Mouse (Mus musculus): ENCODE measurements around the gene Tmem50b. TPM values are rescaled to one million over a fixed set of nuclear protein-coding genes. Genes with fewer than 3 reads are reported as not detected.

The Tmem50b gene
- polyA plus RNA-seq, 1 experiment from 2014 or later, result 55.7 TPM

DNA sequence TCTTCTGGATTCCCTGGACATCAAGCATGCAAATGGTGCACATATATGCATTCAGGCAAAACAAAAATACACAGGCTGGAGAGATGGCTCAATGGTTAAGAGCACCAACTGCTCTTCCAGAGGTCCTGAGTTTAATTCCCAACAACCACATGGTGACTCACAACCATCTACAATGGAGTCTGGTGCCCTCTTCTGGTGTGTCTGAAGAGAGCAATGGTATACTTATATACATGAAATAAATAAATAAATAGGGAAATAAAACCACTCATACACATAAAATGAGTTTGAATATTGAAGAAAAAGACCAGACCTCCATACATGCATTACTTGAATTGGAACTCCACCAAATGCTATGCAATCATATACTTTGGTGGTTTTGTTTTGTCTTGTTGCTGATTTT, 1.6 kb upstream of the Tmem50b start:
- Histone ChIP-seq H3K27ac (ENCODE audit: low read depth, low read length) (no peak overlapping the region), H3K27me3 (ENCODE audit: control insufficient read depth, insufficient read depth, low read length) (peaks cover 7% of the 10 kb centered on the region), H3K36me3 (ENCODE audit: control insufficient read depth, insufficient read depth, low read length) (no peaks in the 10 kb centered on the region), H3K9ac (ENCODE audit: low read length) (no peak overlapping the region), H3K4me1 (ENCODE audit: control insufficient read depth, insufficient read depth, low read length) (peaks cover 6% of the 10 kb centered on the region), H3K4me2 (no peak overlapping the region), H3K4me3 (ENCODE audit: low read depth, low read length) (no peak overlapping the region), H3K9me3 (ENCODE audit: control insufficient read depth, low read length) (no peaks in the 10 kb centered on the region)
- DNase-seq (ENCODE audit: low spot score, missing footprints) (no peak), ATAC-seq (ENCODE audit: low FRiP score) (no peak)

GRCm38 (mm10) chr16:91596779-91597671, 575 bp downstream of the Tmem50b start:
- Histone ChIP-seq H3K27ac (ENCODE audit: low read depth, low read length) (peak overlapping the region; percentile 35; the same call in 1 of the 2 replicates), H3K4me1 (ENCODE audit: control insufficient read depth, insufficient read depth, low read length) (peaks cover 6% of the 10 kb centered on the region), H3K36me3 (ENCODE audit: control insufficient read depth, insufficient read depth, low read length) (no peaks in the 10 kb centered on the region), H3K4me3 (ENCODE audit: low read depth, low read length) (peak overlapping the region; percentile 80), H3K4me2 (peak overlapping the region; percentile 85), H3K27me3 (ENCODE audit: control insufficient read depth, insufficient read depth, low read length) (peaks cover 7% of the 10 kb centered on the region), H3K9ac (ENCODE audit: low read length) (peak overlapping the region; percentile 71), H3K9me3 (ENCODE audit: control insufficient read depth, low read length) (no peaks in the 10 kb centered on the region)
- under 1% methylated on average over 75 of the region's 75 CpGs for WGBS
- DNase-seq (ENCODE audit: low spot score, missing footprints) (peak; percentile 97), ATAC-seq (ENCODE audit: low FRiP score) (peak; percentile 78)

DNA sequence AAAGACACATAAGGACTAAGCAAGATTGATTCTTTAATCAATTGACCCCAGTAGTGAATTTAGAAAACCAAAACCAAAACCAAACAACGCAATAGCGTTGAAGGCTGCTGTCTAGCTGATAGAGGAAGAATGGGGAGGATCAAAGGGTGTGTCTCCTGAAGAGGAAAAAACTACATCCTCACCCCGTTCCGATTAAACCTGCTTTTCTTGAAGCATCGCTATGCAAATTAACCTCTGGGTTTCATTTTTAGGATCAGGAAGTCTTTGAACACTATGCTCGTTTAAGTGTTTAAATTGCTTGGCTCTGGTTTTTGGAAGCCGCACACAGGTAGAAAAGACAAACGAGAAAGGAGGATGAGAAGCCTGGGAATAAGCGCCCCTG, 1.2 kb downstream of the Tmem50b start:
- DNase-seq (ENCODE audit: low spot score, missing footprints) (no peak), ATAC-seq (ENCODE audit: low FRiP score) (no peak)
- no peaks in the 10 kb centered on the region for H3K9me3 ChIP-seq (ENCODE audit: control insufficient read depth, low read length)
- H3K36me3 ChIP-seq (ENCODE audit: control insufficient read depth, insufficient read depth, low read length), result no peaks in the 10 kb centered on the region
- H3K27me3 ChIP-seq (ENCODE audit: control insufficient read depth, insufficient read depth, low read length), result peaks cover 7% of the 10 kb centered on the region
- peak overlapping the region; percentile 71 for H3K9ac ChIP-seq (ENCODE audit: low read length)
- no peak overlapping the region for H3K27ac ChIP-seq (ENCODE audit: low read depth, low read length)
- peak overlapping the region; percentile 85 for H3K4me2 ChIP-seq
- peak overlapping the region; percentile 80 for H3K4me3 ChIP-seq (ENCODE audit: low read depth, low read length)
- WGBS, result 22% methylated on average over 9 of the region's 9 CpGs
- H3K4me1 ChIP-seq (ENCODE audit: control insufficient read depth, insufficient read depth, low read length), result peaks cover 6% of the 10 kb centered on the region

- H3K9ac ChIP-seq (ENCODE audit: low read length), result no peak overlapping the region
- DNase-seq (ENCODE audit: low spot score, missing footprints) (no peak), ATAC-seq (ENCODE audit: low FRiP score) (no peak)
- peaks cover 7% of the 10 kb centered on the region for H3K27me3 ChIP-seq (ENCODE audit: control insufficient read depth, insufficient read depth, low read length)
- no peak overlapping the region for H3K27ac ChIP-seq (ENCODE audit: low read depth, low read length)
- no peak overlapping the region for H3K4me2 ChIP-seq
- no peak overlapping the region for H3K4me3 ChIP-seq (ENCODE audit: low read depth, low read length)
- no peaks in the 10 kb centered on the region for H3K9me3 ChIP-seq (ENCODE audit: control insufficient read depth, low read length)
- no peaks in the 10 kb centered on the region for H3K36me3 ChIP-seq (ENCODE audit: control insufficient read depth, insufficient read depth, low read length)
- 92% methylated on average over 6 of the region's 6 CpGs for WGBS
- peaks cover 6% of the 10 kb centered on the region for H3K4me1 ChIP-seq (ENCODE audit: control insufficient read depth, insufficient read depth, low read length)
Observed at GRCm38 (mm10) chr16:91595076-91595475, 2.5 kb downstream of the Tmem50b start.

DNA sequence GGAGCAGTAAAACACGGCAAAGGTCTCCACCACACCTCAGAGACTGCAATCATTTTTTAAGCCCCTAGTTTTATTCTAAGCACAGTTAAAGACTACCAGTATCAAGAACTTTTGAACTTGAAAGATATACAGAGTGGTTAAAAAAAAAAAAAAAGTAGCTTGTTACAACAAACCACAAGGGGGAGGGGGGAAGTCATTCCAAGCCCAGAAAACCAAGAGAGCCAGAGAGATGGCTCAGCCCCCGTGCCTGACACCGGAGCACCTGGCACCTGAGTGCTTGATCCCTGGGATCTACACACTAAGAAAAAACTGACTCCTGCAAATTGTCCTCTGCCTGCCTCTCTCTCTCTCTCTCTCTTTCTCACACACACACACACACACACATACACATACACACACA, 4.3 kb downstream of the Tmem50b start:
- DNase-seq (ENCODE audit: low spot score, missing footprints), result no peak
- H3K4me1 ChIP-seq (ENCODE audit: control insufficient read depth, insufficient read depth, low read length), result peaks cover 6% of the 10 kb centered on the region
- H3K36me3 ChIP-seq (ENCODE audit: control insufficient read depth, insufficient read depth, low read length), result no peaks in the 10 kb centered on the region
- H3K4me3 ChIP-seq (ENCODE audit: low read depth, low read length), result no peak overlapping the region
- H3K27me3 ChIP-seq (ENCODE audit: control insufficient read depth, insufficient read depth, low read length), result peaks cover under 1% of the 10 kb centered on the region; the same call in 1 of the 2 replicates
- H3K4me2 ChIP-seq, result no peak overlapping the region
- H3K27ac ChIP-seq (ENCODE audit: low read depth, low read length), result no peak overlapping the region
- H3K9ac ChIP-seq (ENCODE audit: low read length), result no peak overlapping the region
- H3K9me3 ChIP-seq (ENCODE audit: control insufficient read depth, low read length), result no peaks in the 10 kb centered on the region
- WGBS, result 84% methylated on average over 3 of the region's 3 CpGs
- no peak for ATAC-seq (ENCODE audit: low FRiP score)

- DNase-seq (ENCODE audit: low spot score, missing footprints), result no peak
- H3K9ac ChIP-seq (ENCODE audit: low read length), result no peak overlapping the region
- H3K36me3 ChIP-seq (ENCODE audit: control insufficient read depth, insufficient read depth, low read length), result no peaks in the 10 kb centered on the region
- H3K4me3 ChIP-seq (ENCODE audit: low read depth, low read length), result no peak overlapping the region
- 80% methylated on average over 8 of the region's 8 CpGs for WGBS
- no peaks in the 10 kb centered on the region for H3K27me3 ChIP-seq (ENCODE audit: control insufficient read depth, insufficient read depth, low read length)
- H3K4me2 ChIP-seq, result no peak overlapping the region
- peaks cover 6% of the 10 kb centered on the region for H3K4me1 ChIP-seq (ENCODE audit: control insufficient read depth, insufficient read depth, low read length)
- no peaks in the 10 kb centered on the region for H3K9me3 ChIP-seq (ENCODE audit: control insufficient read depth, low read length)
- no peak for ATAC-seq (ENCODE audit: low FRiP score)
- no peak overlapping the region for H3K27ac ChIP-seq (ENCODE audit: low read depth, low read length)
Observed at GRCm38 (mm10) chr16:91592162-91592561, 5.4 kb downstream of the Tmem50b start.

- Histone ChIP-seq H3K27me3 (ENCODE audit: control insufficient read depth, insufficient read depth, low read length) (no peaks in the 10 kb centered on the region), H3K4me3 (ENCODE audit: low read depth, low read length) (no peak overlapping the region), H3K4me1 (ENCODE audit: control insufficient read depth, insufficient read depth, low read length) (no peaks in the 10 kb centered on the region), H3K9ac (ENCODE audit: low read length) (no peak overlapping the region), H3K36me3 (ENCODE audit: control insufficient read depth, insufficient read depth, low read length) (no peaks in the 10 kb centered on the region), H3K4me2 (no peak overlapping the region), H3K9me3 (ENCODE audit: control insufficient read depth, low read length) (no peaks in the 10 kb centered on the region), H3K27ac (ENCODE audit: low read depth, low read length) (no peak overlapping the region)
- WGBS, result 92% methylated on average over 3 of the region's 3 CpGs
- no peak for ATAC-seq (ENCODE audit: low FRiP score)
- DNase-seq (ENCODE audit: low spot score, missing footprints), result no peak
Observed at GRCm38 (mm10) chr16:91588703-91589102, 8.9 kb downstream of the Tmem50b start.

DNA sequence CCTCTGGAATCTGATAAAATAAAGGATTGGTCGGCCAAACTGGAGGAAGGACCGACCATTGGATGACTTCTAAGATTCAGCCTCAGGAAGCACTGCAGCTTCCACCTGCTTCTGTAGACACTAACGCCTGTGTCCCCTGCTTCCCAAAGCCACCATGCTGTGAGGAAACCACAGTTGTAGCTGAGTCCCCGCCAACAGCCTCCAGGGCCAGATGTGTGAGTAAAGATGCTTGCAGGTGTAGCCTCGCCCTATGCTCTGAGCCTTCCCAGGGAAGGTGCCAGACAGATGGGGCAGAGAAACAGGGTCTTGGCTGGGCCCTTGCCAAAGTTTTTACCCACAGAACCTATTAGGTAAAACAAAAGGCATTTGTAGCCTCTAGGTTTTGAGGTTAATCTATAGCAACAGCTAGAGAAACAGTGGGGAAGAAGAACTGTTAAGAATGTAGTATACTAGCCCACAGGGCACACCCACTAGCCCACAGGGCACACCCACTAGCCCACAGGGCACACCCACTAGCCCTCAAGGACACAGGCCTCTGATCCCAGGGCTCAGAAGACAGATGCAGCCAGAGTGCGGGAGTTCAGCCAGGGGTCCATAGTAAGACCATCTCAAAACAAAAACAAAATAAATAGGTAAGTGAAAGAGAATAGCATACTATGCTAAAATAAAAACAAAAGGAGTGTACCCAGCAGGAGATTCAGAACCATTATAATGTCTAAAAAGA, 9.7 kb downstream of the Tmem50b start:
- H3K27ac ChIP-seq (ENCODE audit: low read depth, low read length), result no peak overlapping the region
- no peak overlapping the region for H3K4me3 ChIP-seq (ENCODE audit: low read depth, low read length)
- no peak for DNase-seq (ENCODE audit: low spot score, missing footprints)
- no peak for ATAC-seq (ENCODE audit: low FRiP score)
- no peaks in the 10 kb centered on the region for H3K9me3 ChIP-seq (ENCODE audit: control insufficient read depth, low read length)
- no peaks in the 10 kb centered on the region for H3K4me1 ChIP-seq (ENCODE audit: control insufficient read depth, insufficient read depth, low read length)
- no peaks in the 10 kb centered on the region for H3K27me3 ChIP-seq (ENCODE audit: control insufficient read depth, insufficient read depth, low read length)
- WGBS, result 61% methylated on average over 6 of the region's 6 CpGs
- H3K9ac ChIP-seq (ENCODE audit: low read length), result no peak overlapping the region
- no peak overlapping the region for H3K4me2 ChIP-seq
- H3K36me3 ChIP-seq (ENCODE audit: control insufficient read depth, insufficient read depth, low read length), result no peaks in the 10 kb centered on the region

DNA sequence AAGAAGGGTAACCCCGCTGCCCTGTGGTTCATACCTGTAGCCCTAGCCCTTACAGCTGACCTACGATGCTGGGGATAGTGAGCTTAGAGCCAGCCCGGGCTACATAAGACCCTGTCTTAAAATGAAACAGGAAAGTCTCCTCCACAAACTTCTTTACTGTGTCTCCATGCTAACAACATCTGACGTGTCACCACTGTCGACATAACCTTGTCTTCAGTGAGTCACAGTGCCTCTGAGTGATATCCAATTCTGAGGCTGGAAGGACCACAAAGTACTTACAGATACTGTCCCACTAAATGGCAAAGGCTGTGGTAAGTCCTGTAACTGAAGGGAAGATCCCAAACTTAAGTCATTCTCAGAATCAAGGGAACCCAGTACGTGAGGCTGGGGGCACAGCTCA, 11.4 kb downstream of the Tmem50b start:
- Histone ChIP-seq H3K9ac (ENCODE audit: low read length) (no peak overlapping the region), H3K27ac (ENCODE audit: low read depth, low read length) (no peak overlapping the region)

More for the DNA sequence above, 11.4 kb downstream of the Tmem50b start:
- 93% methylated on average over 6 of the region's 6 CpGs for WGBS
- no peak overlapping the region for H3K4me3 ChIP-seq (ENCODE audit: low read depth, low read length)
- no peak for ATAC-seq (ENCODE audit: low FRiP score)
- no peaks in the 10 kb centered on the region for H3K4me1 ChIP-seq (ENCODE audit: control insufficient read depth, insufficient read depth, low read length)
- peaks cover under 1% of the 10 kb centered on the region; the same call in 1 of the 2 replicates for H3K36me3 ChIP-seq (ENCODE audit: control insufficient read depth, insufficient read depth, low read length)
- no peak overlapping the region for H3K4me2 ChIP-seq
- no peak for DNase-seq (ENCODE audit: low spot score, missing footprints)
- no peaks in the 10 kb centered on the region for H3K9me3 ChIP-seq (ENCODE audit: control insufficient read depth, low read length)
- no peaks in the 10 kb centered on the region for H3K27me3 ChIP-seq (ENCODE audit: control insufficient read depth, insufficient read depth, low read length)

Data from midbrain, embryonic 11.5 days (tissue).